Mouse (Mus musculus) c-Kit-positive CD71-positive TER-119-negative erythroid progenitor cells, embryonic 14.5 days (primary cell): ENCODE measurements around the gene Ogfod2.
A peak's percentile ranks its signal among the peaks of the same experiment; 100 is the strongest.

Source experiments
- DNase-seq: peaks from one replicate; pipeline ENCODE4 v3.0.0-alpha.2; 2013; ENCODE audit warnings: low read depth

Ogfod2 gene

DNA sequence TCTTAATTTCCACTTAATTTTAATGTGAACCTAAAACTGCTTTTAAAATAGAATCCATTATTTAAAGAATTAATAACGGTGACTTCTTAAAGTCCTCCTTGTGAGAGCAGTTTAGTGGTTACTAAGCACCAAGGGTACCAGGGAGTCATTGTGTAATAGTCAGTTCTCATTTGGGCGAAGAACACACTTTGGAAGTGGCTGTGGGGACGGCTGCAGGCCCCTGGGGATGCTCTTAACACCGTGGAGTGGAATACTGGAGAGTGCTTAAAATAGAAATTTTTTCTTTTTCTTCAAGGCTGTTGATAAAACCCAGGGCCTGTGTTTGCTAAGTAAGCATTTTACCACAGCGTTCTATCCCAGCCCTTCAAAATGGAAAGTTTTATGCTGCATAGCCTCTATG, 43.8 kb downstream of the Ogfod2 start:
- DNase-seq = no peak

DNA sequence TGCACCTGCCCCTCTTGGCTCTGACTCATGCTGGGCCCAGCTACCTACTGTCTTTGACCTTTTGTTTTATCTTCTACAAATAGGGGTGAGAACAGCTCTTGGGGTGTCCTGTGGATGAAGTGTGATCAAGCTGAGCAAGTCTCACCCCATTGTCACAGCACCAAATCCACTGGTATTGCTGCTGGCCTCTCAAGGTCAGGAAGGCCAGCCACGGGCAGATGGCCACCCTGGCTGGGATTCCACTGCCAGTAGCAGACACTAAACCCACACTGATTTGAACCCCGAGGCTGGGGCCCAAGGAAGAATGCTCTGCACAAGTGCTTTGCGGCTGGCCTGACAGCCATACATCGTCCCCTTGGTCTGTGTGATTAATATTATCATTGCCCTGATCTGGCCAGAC, 46.2 kb downstream of the Ogfod2 start:
- no peak for DNase-seq

DNA sequence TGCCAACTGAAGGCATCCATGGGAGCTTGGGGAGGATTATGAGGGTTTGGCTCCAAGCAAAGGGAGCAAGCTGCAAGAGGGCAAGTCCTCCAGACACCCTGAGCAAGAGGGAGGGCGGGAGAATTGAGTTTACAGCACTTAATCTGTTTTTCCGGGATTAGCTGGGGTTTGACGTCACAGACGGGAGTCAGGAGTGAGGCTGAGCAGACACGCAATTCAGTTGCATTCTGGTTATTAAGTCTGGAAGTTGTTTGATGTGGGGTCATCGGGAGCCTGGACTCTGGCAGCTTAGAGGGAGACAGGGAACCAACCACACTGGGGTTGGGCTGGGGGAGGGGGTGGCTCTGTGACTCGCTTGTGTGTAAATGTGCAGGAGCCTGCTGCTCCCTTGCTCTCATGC, 47.4 kb downstream of the Ogfod2 start:
- no peak for DNase-seq

DNA sequence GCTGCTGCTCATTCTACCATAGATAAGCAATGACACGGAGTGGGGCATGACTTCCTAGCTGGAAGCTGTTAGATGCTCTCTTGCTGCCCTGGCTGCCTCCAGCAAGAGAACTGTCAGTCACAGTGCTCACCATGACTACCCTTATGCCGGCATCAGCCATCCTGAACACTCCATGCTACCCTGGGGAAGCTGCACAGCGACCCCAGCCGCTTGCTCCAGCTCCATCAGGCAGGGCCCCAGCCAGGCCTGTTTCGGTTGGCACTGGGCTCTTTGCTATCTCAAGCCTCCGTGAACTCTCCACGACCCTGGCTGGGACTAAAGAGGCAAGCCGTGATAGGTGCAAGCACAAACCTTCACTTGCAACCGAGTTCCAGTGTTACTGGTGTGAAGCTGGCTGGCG, 49.7 kb downstream of the Ogfod2 start:
- DNase-seq = no peak

DNA sequence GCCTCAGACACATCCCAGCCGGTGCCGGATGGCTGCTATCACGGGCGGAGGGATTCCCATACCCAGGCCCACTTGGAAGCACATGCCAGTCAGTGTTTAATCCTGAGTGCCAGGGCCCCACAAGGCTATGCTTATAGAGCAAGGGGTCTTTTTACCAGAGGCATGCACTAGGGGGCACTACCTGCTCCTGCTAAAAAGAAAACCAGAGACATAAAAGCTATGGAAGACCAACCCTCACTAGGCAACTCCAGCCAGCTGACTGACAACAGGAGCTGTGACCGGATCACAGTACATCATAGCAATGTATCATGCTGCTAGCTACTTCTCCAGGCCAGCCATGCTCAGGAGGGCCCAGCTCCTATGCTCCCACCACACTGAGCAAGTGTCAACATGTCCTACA, 50.5 kb downstream of the Ogfod2 start:
- DNase-seq = peak; percentile 55

DNA sequence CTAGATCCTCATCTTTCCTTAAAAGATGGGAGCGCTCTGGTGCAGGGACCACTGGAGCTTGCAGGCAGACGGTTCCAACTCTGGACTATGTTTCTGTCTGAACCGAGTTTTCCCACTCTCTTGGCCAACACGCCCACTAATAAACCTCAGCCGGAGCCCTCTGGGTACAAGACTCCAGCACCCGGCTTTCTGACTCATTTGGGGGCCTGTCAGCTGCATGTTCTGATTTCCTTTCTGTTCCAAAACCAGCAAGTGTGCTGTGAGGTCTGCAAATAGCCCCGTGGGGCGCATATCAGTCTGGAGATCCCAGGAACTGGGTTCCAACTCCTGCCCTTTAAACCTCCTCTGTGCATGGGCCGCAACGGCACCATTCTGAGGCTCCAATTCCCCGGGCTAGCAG, 51.3 kb downstream of the Ogfod2 start:
- no peak for DNase-seq
